Mouse (Mus musculus) lung, postnatal 0 days (tissue): ENCODE results near the gene Iqgap1.

Source experiments
- CTCF ChIP-seq: IDR thresholded peaks from 2 replicates; pipeline ENCODE4 v1.5.1; 2016; ENCODE audit warnings: antibody characterized with exemption, mild to moderate bottlenecking
- EP300 ChIP-seq: IDR thresholded peaks from 2 replicates; pipeline ENCODE4 v1.6.1; 2016; ENCODE audit warnings: antibody characterized with exemption, mild to moderate bottlenecking, control low read depth

DNA sequence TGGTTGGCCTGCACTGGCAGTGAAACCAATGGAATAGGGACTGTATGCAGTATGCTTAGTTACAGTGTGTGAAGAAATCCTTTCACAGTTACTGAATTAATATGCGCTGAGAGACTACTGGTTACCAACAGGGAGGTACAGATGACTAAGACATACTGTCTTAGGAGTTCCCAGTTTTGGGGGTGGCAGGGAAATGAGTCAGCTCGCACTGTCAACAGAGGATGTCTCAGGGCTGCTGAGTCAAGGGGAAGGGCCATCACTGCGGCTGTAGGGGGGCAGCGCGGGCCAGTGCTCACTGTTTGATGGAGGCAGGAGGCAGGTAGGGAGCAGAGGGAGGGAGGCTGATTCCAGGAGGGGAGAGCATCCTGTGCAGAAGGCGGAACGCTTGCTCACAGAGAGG lies 110.5 kb downstream of the Iqgap1 start:
- TF ChIP-seq CTCF, result no peak
- no peak for TF ChIP-seq EP300
